Mouse (Mus musculus): ENCODE data around the gene Mcub. TPM values are rescaled to one million over a fixed set of nuclear protein-coding genes. Genes with fewer than 3 reads are reported as not detected.

Gene Mcub
- polyA plus RNA-seq, 1 experiment from 2014 or later = 8.7 TPM

DNA sequence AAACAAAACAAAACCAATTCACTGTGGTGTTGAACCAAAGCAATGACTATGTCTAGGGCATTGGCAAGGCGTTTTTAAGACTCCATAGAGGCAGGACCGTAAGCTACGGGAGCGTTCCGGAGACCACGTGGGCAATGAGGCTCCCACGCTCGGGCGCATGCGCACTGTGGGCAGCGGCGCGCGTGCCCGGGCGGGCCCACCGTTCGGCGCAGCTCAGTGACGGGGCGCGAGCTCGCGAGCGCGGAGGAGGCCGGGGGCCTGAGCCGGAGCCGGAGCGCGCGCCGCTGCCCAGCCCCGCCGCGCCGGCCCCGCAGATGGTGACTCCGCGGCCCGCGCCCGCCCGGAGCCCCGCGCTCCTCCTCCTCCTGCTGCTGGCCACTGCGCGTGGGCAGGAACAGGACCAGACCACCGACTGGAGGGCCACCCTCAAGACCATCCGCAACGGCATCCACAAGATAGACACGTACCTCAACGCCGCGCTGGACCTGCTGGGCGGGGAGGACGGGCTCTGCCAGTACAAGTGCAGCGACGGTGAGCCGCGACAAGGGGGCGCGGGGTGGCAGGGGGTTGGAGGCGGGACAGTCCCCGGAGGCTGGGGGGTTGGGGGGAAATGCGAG, 91.5 kb downstream of the Mcub start, which contains the start of gene Pla2g12a:
Gene Pla2g12a, plus strand, starts transcription at position 202 of the 617 bp plus-strand sequence.
- peak; percentile 86 for ATAC-seq (ENCODE audit: low FRiP score, low TSS enrichment)
- under 1% methylated on average over 43 of the region's 66 CpGs for WGBS
- Histone ChIP-seq H3K4me3 (ENCODE audit: low read depth, low read length) (peak within 1 kb of the TSS; percentile 67), H3K9ac (ENCODE audit: low read length) (peak within 1 kb of the TSS; percentile 75), H3K27me3 (ENCODE audit: control insufficient read depth, insufficient read depth, low read length) (no peaks in the 10 kb centered on the region), H3K27ac (replicated peaks) (peak within 1 kb of the TSS; percentile 61), H3K36me3 (ENCODE audit: control insufficient read depth, insufficient read depth, low read length) (no peaks in the 10 kb centered on the region), H3K4me1 (replicated peaks; ENCODE audit: control insufficient read depth, insufficient read depth) (0 out of 2 replicates have a peak, but pooled peaks cover 3% of the 10 kb centered on the region), H3K9me3 (ENCODE audit: control insufficient read depth, low read length) (no peaks in the 10 kb centered on the region), H3K4me2 (replicated peaks; ENCODE audit: low read depth) (peak within 1 kb of the TSS; percentile 89)
- peak; percentile 90 for DNase-seq (ENCODE audit: low spot score)
- no peak for TF ChIP-seq EP300 (optimal IDR thresholded peaks at IDR 0.05)
- TF ChIP-seq CTCF (IDR thresholded peaks at IDR 0.05; ENCODE audit: low read depth) = peak; percentile 49

DNA sequence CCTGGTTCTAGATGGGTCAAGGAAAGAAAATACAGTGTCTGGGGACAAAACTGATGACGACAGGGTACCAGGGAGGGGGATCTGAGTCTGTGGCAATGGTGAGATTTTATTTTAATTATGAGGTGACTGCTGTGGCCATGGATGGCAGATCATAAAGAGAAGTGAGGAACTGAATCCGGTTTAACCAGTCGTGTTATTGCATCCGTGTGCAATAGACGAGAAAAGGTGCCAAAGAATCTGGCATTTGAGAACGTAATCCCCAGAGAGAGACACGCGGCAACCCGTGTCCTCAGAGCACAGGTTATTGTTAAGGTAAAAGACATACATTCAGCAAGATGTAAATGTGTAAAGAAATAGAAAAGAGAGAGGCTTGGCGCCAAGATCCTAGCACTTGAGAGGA, 92.7 kb downstream of the Mcub start:
- no peaks in the 10 kb centered on the region for H3K27me3 ChIP-seq (ENCODE audit: control insufficient read depth, insufficient read depth, low read length)
- no peak for DNase-seq (ENCODE audit: low spot score)

More for the DNA sequence above, 92.7 kb downstream of the Mcub start:
- WGBS = 57% methylated on average over 10 of the region's 10 CpGs
- Histone ChIP-seq H3K4me1 (replicated peaks; ENCODE audit: control insufficient read depth, insufficient read depth) (0 out of 2 replicates have a peak, but pooled peaks cover 3% of the 10 kb centered on the region), H3K4me2 (replicated peaks; ENCODE audit: low read depth) (no peak overlapping the region), H3K9me3 (ENCODE audit: control insufficient read depth, low read length) (no peaks in the 10 kb centered on the region), H3K4me3 (ENCODE audit: low read depth, low read length) (no peak overlapping the region), H3K36me3 (ENCODE audit: control insufficient read depth, insufficient read depth, low read length) (no peaks in the 10 kb centered on the region), H3K27ac (replicated peaks) (no peak overlapping the region), H3K9ac (ENCODE audit: low read length) (no peak overlapping the region)
- TF ChIP-seq EP300 (optimal IDR thresholded peaks at IDR 0.05) (no peak), CTCF (IDR thresholded peaks at IDR 0.05; ENCODE audit: low read depth) (no peak)
- no peak for ATAC-seq (ENCODE audit: low FRiP score, low TSS enrichment)

Other genes starting within 250 kb of the Mcub start
- 0.52 and 1.3 TPM in 2 replicates for gene Egf, start 214.9 kb downstream of the Mcub start, polyA plus RNA-seq (2015; fragmentation: Nextera tagmentation; extraction: Ambion mirVana)
- 0.29 and 0.32 TPM in 2 replicates for gene Lrit3, start 166.2 kb downstream of the Mcub start, polyA plus RNA-seq (2015; fragmentation: Nextera tagmentation; extraction: Ambion mirVana)
- 0.05 TPM in 1 of 2 replicates, not detected in the other for gene Rrh, start 147.6 kb downstream of the Mcub start, polyA plus RNA-seq (2015; fragmentation: Nextera tagmentation; extraction: Ambion mirVana)
- 41.0 and 48.4 TPM in 2 replicates for gene Gar1, start 138.8 kb downstream of the Mcub start, polyA plus RNA-seq (2015; fragmentation: Nextera tagmentation; extraction: Ambion mirVana)
- 152 and 155 TPM in 2 replicates for gene Cfi, start 134.3 kb downstream of the Mcub start, polyA plus RNA-seq (2015; fragmentation: Nextera tagmentation; extraction: Ambion mirVana)
- 64.7 and 66.7 TPM in 2 replicates for gene Pla2g12a, start 91.6 kb downstream of the Mcub start, polyA plus RNA-seq (2015; fragmentation: Nextera tagmentation; extraction: Ambion mirVana)
- 164 and 176 TPM in 2 replicates for gene Casp6, start 68.8 kb downstream of the Mcub start, polyA plus RNA-seq (2015; fragmentation: Nextera tagmentation; extraction: Ambion mirVana)
- gene Sec24b, start 91.3 kb upstream of the Mcub start, polyA plus RNA-seq (2015; fragmentation: Nextera tagmentation; extraction: Ambion mirVana) = 10.9 and 12.7 TPM in 2 replicates
- gene Col25a1, start 161.3 kb upstream of the Mcub start, polyA plus RNA-seq (2015; fragmentation: Nextera tagmentation; extraction: Ambion mirVana) = 1.3 and 1.5 TPM in 2 replicates

Measured in stomach, postnatal 0 days (tissue).